Mouse (Mus musculus) kidney, adult 8-10 months (tissue): ENCODE data around the gene Gm10135.
"Not testable (repeated sequence)": the region's sequence is repeated elsewhere in the genome, so short reads cannot be mapped to it uniquely, and the experiment has no call there.

Experiments used
- DNase-seq, 2 experiments: peaks; one replicate each; pipeline ENCODE4 v3.0.0; 2022

The Gm10135 gene

GRCm38 (mm10) chr5:72974602-72975001 is at the start of gene Gm10135:
Gene Gm10135 (minus strand): TSS chr5:72974702.
- DNase-seq = no peak

- DNase-seq = no peak
Measured at GRCm38 (mm10) chr5:73023801-73024200, 49.3 kb upstream of the Gm10135 start.

GRCm38 (mm10) chr5:73014745-73015144 is 40.2 kb upstream of the Gm10135 start:
- no peak for DNase-seq

GRCm38 (mm10) chr5:73013611-73014287 is 39.2 kb upstream of the Gm10135 start:
- DNase-seq = not testable (repeated sequence)

- DNase-seq = not testable (repeated sequence)
Measured at GRCm38 (mm10) chr5:73012884-73013610, 38.5 kb upstream of the Gm10135 start.

GRCm38 (mm10) chr5:73011806-73012205 is 37.3 kb upstream of the Gm10135 start:
- DNase-seq = not testable (repeated sequence)

GRCm38 (mm10) chr5:73008230-73008629 is 33.7 kb upstream of the Gm10135 start:
- DNase-seq = peak in 1 of 2 experiments; percentile 17

- no peak for DNase-seq
Measured at GRCm38 (mm10) chr5:73007582-73007959, 33.1 kb upstream of the Gm10135 start.

- no peak for DNase-seq
Measured at GRCm38 (mm10) chr5:73006784-73007581, 32.5 kb upstream of the Gm10135 start, which contains the start of gene Slc10a4. Gene Slc10a4 (plus strand): TSS chr5:73006883.

- no peak for DNase-seq
Measured at GRCm38 (mm10) chr5:73004046-73004445, 29.5 kb upstream of the Gm10135 start.

GRCm38 (mm10) chr5:72998546-72998945 is 24.0 kb upstream of the Gm10135 start:
- not testable (repeated sequence) for DNase-seq

GRCm38 (mm10) chr5:72995379-72995778 is 20.9 kb upstream of the Gm10135 start:
- DNase-seq = no peak

GRCm38 (mm10) chr5:72994928-72995327 is 20.4 kb upstream of the Gm10135 start:
- DNase-seq = no peak

- no peak for DNase-seq
Measured at GRCm38 (mm10) chr5:72994424-72994823, 19.9 kb upstream of the Gm10135 start.

GRCm38 (mm10) chr5:72992474-72992873 is 18.0 kb upstream of the Gm10135 start:
- no peak for DNase-seq

GRCm38 (mm10) chr5:72989756-72990155 is 15.3 kb upstream of the Gm10135 start:
- DNase-seq = no peak

- DNase-seq = no peak
Measured at GRCm38 (mm10) chr5:72987786-72988185, 13.3 kb upstream of the Gm10135 start.

- no peak for DNase-seq
Measured at GRCm38 (mm10) chr5:72984091-72984490, 9.6 kb upstream of the Gm10135 start.

GRCm38 (mm10) chr5:72976539-72976938 is 2.0 kb upstream of the Gm10135 start:
- no peak for DNase-seq

- no peak for DNase-seq
Measured at GRCm38 (mm10) chr5:72975996-72976395, 1.5 kb upstream of the Gm10135 start.

GRCm38 (mm10) chr5:72972934-72973333 is 1.6 kb downstream of the Gm10135 start:
- no peak for DNase-seq

- no peak for DNase-seq
Measured at GRCm38 (mm10) chr5:72972435-72972834, 2.1 kb downstream of the Gm10135 start.

- DNase-seq = no peak
Measured at GRCm38 (mm10) chr5:72965706-72966105, 8.8 kb downstream of the Gm10135 start.
